Mouse (Mus musculus) bone marrow, adult 2 months (tissue): ENCODE results near the gene Mc3r. TPM values are rescaled to one million over a fixed set of nuclear protein-coding genes. Genes with fewer than 3 reads are reported as not detected.
A peak's percentile ranks its signal among the peaks of the same experiment; 100 is the strongest.

Source experiments
- H3K27ac ChIP-seq: fragments of 200-500 bp; 2 replicates; pipeline ENCODE4 v1.5.1; 2012; ENCODE audit warnings: low read depth, mild to moderate bottlenecking, control low read depth, inconsistent platforms, low read length; ENCODE audit not compliant: control insufficient read depth, poor library complexity, insufficient read depth
- H3K4me1 ChIP-seq: fragments of 200-500 bp; 2 replicates; pipeline ENCODE4 v1.6.1; 2011; ENCODE audit warnings: low read length; ENCODE audit not compliant: control insufficient read depth, insufficient read depth
- H3K4me3 ChIP-seq: fragments of 200-500 bp; replicated peaks from 2 replicates; pipeline ENCODE3; 2011; ENCODE audit warnings: mild to moderate bottlenecking, low read depth, low read length, control low read depth; ENCODE audit not compliant: control insufficient read depth
- CTCF ChIP-seq: fragments of 200-500 bp; IDR thresholded peaks from 2 replicates; pipeline ENCODE4 v1.5.1; 2011; ENCODE audit warnings: low read length, control low read depth; ENCODE audit not compliant: control insufficient read depth, insufficient read depth
- POLR2A ChIP-seq: fragments of 200-500 bp; IDR thresholded peaks from 2 replicates; pipeline ENCODE4 v1.6.1; 2011; ENCODE audit warnings: low read depth, mild to moderate bottlenecking, control low read depth, low read length, borderline replicate concordance; ENCODE audit not compliant: control insufficient read depth
- WGBS: fragments of 180-500 bp; shearing (Covaris S2); methylation state at CpG from one replicate; pipeline ENCODE4 v1.1.7; 2018; 5-methylcytosine and 5-hydroxymethylcytosine counted together
- polyA plus RNA-seq: library from polyadenylated mRNA; stranded (reverse); fragments of >200 nt; gene quantifications from 2 replicates; pipeline ENCODE4 v1.2.4, GENCODE M21; 2011; ENCODE audit warnings: low replicate concordance; ENCODE audit not compliant: missing spikeins, insufficient read depth, insufficient read length

The Mc3r gene
- polyA plus RNA-seq, 1 experiment: not detected

GRCm38 (mm10) chr2:172217886-172218285, 30.4 kb upstream of the Mc3r start:
- no peak overlapping the region for H3K4me3 ChIP-seq
- no peaks in the 10 kb centered on the region for H3K4me1 ChIP-seq
- 70% methylated on average over 7 of the region's 8 CpGs for WGBS
- no peak overlapping the region for H3K27ac ChIP-seq
- TF ChIP-seq POLR2A: no peak
- no peak for TF ChIP-seq CTCF

GRCm38 (mm10) chr2:172219186-172219585, 29.1 kb upstream of the Mc3r start:
- Histone ChIP-seq H3K27ac (no peak overlapping the region), H3K4me3 (no peak overlapping the region), H3K4me1 (no peaks in the 10 kb centered on the region)
- WGBS: 46% methylated on average over 5 of the region's 5 CpGs
- TF ChIP-seq POLR2A: no peak

GRCm38 (mm10) chr2:172221656-172222393, 26.5 kb upstream of the Mc3r start:
- 14% methylated on average over 16 of the region's 16 CpGs for WGBS
- H3K27ac ChIP-seq: no peak overlapping the region
- no peak overlapping the region for H3K4me3 ChIP-seq
- no peaks in the 10 kb centered on the region for H3K4me1 ChIP-seq
- TF ChIP-seq CTCF: peak; percentile 88
- TF ChIP-seq POLR2A: no peak

- Histone ChIP-seq H3K27ac (no peak overlapping the region), H3K4me3 (no peak overlapping the region), H3K4me1 (no peaks in the 10 kb centered on the region)
- WGBS: 24% methylated on average over 6 of the region's 6 CpGs
- TF ChIP-seq POLR2A (no peak), CTCF (no peak)
These were observed 25.9 kb upstream of the Mc3r start for GRCm38 (mm10) chr2:172222394-172222785.

- TF ChIP-seq CTCF (no peak), POLR2A (no peak)
- Histone ChIP-seq H3K27ac (no peak overlapping the region), H3K4me1 (no peaks in the 10 kb centered on the region), H3K4me3 (no peak overlapping the region)
- WGBS: 70% methylated on average over 7 of the region's 7 CpGs
These were observed 25.4 kb upstream of the Mc3r start for GRCm38 (mm10) chr2:172222891-172223290.

- H3K4me3 ChIP-seq: no peak overlapping the region
- no peaks in the 10 kb centered on the region for H3K4me1 ChIP-seq
- no peak overlapping the region for H3K27ac ChIP-seq
- 77% methylated on average over 8 of the region's 8 CpGs for WGBS
- no peak for TF ChIP-seq POLR2A
- TF ChIP-seq CTCF: no peak
These were observed 24.7 kb upstream of the Mc3r start for GRCm38 (mm10) chr2:172223451-172224200.

GRCm38 (mm10) chr2:172226945-172227344, 21.3 kb upstream of the Mc3r start:
- Histone ChIP-seq H3K4me1 (no peaks in the 10 kb centered on the region), H3K27ac (no peak overlapping the region), H3K4me3 (no peak overlapping the region)
- 43% methylated on average over 7 of the region's 7 CpGs for WGBS
- TF ChIP-seq POLR2A: no peak
- no peak for TF ChIP-seq CTCF

- H3K4me3 ChIP-seq: no peak overlapping the region
- H3K4me1 ChIP-seq: no peaks in the 10 kb centered on the region
- peak; percentile 36; the same call in 1 of the 2 replicates for TF ChIP-seq CTCF
- no peak for TF ChIP-seq POLR2A
- no peak overlapping the region for H3K27ac ChIP-seq
- 89% methylated on average over 3 of the region's 3 CpGs for WGBS
These were observed 20.5 kb upstream of the Mc3r start for GRCm38 (mm10) chr2:172227808-172228207.

GRCm38 (mm10) chr2:172229190-172229589, 19.1 kb upstream of the Mc3r start:
- TF ChIP-seq POLR2A: no peak
- no peak for TF ChIP-seq CTCF
- Histone ChIP-seq H3K4me1 (no peaks in the 10 kb centered on the region), H3K4me3 (no peak overlapping the region), H3K27ac (no peak overlapping the region)
- 44% methylated on average over 3 of the region's 3 CpGs for WGBS
